Mouse (Mus musculus) forebrain, embryonic 15.5 days (tissue): ENCODE results near the gene Wdr90. TPM values are rescaled to one million over a fixed set of nuclear protein-coding genes. Genes with fewer than 3 reads are reported as not detected.
A peak's percentile ranks its signal among the peaks of the same experiment; 100 is the strongest.
"Not testable (repeated sequence)": the region's sequence is repeated elsewhere in the genome, so short reads cannot be mapped to it uniquely, and the experiment has no call there.

ENCODE experiments used
- ATAC-seq: fragments of 200-750 bp; cut with Nextera tagmentation; replicated peaks from 2 replicates; pipeline ENCODE4 v1.8.0; 2017; ENCODE audit warnings: mild to moderate bottlenecking, moderate TSS enrichment, moderate library complexity
- H3K27ac ChIP-seq: fragments of 300-500 bp; sonication (generic); replicated peaks from 2 replicates; pipeline ENCODE4 v1.5.1; 2015; ENCODE audit warnings: mild to moderate bottlenecking, inconsistent platforms
- H3K27me3 ChIP-seq: fragments of 300-500 bp; sonication (generic); 2 replicates; pipeline ENCODE4 v1.6.1; 2015; ENCODE audit warnings: inconsistent platforms
- H3K36me3 ChIP-seq: fragments of 300-500 bp; sonication (generic); 2 replicates; pipeline ENCODE4 v1.6.1; 2015; ENCODE audit warnings: mild to moderate bottlenecking, inconsistent platforms
- H3K4me1 ChIP-seq: fragments of 300-500 bp; sonication (generic); 2 replicates; pipeline ENCODE4 v1.6.1; 2015; ENCODE audit warnings: inconsistent platforms
- H3K4me2 ChIP-seq: fragments of 300-500 bp; sonication (generic); replicated peaks from 2 replicates; pipeline ENCODE4 v1.6.1; 2015; ENCODE audit warnings: mild to moderate bottlenecking, inconsistent platforms
- H3K4me3 ChIP-seq: fragments of 300-500 bp; sonication (generic); 2 replicates; pipeline ENCODE4 v1.5.1; 2015; ENCODE audit warnings: mild to moderate bottlenecking, inconsistent platforms
- H3K9ac ChIP-seq: fragments of 300-500 bp; sonication (generic); replicated peaks from 2 replicates; pipeline ENCODE4 v1.6.1; 2015; ENCODE audit warnings: mild to moderate bottlenecking, inconsistent platforms
- H3K9me3 ChIP-seq: fragments of 300-500 bp; sonication (generic); 2 replicates; pipeline ENCODE4 v1.6.1; 2016; ENCODE audit warnings: inconsistent platforms
- WGBS: fragments of 180-500 bp; shearing (Covaris S2); methylation state at CpG from one replicate; pipeline ENCODE4 v1.1.7; 2015; ENCODE audit warnings: mixed read lengths; 5-methylcytosine and 5-hydroxymethylcytosine counted together
- polyA plus RNA-seq: library from polyadenylated mRNA; unstranded; fragments of >200 nt; fragmentation: Nextera tagmentation; extraction: Ambion mirVana; gene quantifications from 2 replicates; pipeline ENCODE4 v1.2.1, GENCODE M21; 2015

Wdr90 gene
- polyA plus RNA-seq, 1 experiment from 2014 or later = 18.8 TPM

DNA sequence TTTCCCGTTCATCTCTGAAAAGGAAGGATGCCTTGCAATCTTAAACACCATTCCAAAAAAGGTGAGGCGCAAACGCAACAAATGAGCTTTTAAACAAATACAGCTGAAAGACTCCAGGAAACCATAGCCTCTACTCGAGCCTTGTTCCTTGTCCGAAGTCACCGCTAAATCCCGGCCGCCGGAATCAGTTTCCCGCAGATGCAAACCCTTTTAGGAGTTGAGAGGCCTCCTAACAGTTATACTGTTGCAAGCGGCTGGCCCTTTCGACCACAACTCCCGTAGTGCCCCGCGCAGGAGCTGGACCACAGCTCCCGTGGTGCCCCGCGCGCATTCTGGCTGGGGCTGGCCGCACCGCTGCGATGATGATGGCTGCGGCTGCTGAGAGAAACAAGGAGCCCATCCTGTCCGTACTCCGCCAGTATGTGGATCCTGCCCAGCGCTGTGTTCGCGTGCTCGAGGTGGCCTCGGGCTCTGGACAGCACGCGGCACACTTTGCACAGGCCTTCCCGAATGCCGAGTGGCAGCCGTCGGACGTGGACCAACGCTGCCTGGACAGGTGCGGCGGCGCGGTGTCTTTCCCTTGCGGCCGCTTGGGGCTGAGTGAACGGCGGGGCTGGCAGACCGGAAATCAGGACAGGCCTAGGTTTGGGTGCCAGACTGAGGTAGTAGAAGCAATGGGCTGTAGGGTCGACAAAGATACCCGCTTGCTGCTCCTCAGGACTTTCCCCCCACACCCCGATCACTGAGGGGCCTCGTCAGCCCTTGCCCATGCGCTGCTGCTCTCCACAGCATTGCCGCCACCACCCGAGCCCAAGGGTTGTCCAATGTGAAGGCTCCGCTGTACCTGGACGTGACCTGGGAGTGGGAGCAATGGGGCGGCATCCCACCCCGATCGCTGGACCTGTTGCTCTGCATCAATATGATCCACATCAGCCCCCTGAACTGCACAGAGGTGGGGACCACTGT, 14.2 kb upstream of the Wdr90 start:
- Histone ChIP-seq H3K36me3 (peaks cover 20% of the 10 kb centered on the region), H3K9ac (peak overlapping the region; percentile 85), H3K4me3 (peak overlapping the region; percentile 75), H3K4me2 (peak overlapping the region; percentile 97), H3K4me1 (peaks cover 32% of the 10 kb centered on the region), H3K27me3 (no peaks in the 10 kb centered on the region), H3K9me3 (no peaks in the 10 kb centered on the region), H3K27ac (peak overlapping the region; percentile 94)
- peak; percentile 93 for ATAC-seq
- WGBS = under 1% methylated on average over 59 of the region's 59 CpGs

DNA sequence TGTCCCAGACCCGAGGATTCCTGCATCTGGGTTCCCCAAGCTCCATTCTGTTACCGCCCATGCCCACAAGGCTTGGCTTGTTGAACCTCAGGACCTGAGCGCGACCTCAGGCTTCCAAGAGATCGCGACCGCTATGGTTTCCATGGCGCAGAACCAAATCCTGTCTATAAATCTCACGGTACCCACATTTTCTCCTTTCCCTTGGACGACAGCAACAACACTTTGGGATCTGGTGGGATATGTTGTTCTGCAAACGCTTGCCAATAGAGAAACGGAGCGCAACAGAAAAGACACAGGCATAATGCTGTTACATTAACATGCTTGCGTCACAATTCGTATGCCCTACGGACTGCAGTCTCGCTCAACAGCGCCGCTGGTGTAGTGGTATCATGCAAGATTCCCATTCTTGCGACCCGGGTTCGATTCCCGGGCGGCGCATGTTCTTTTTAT, 13.4 kb upstream of the Wdr90 start, which contains the start of gene Mettl26:
Gene Mettl26 (plus strand): TSS at position 354 of the 450 bp plus-strand sequence.
- Histone ChIP-seq H3K4me2 (peak within 1 kb of the TSS; percentile 97), H3K27ac (peak within 1 kb of the TSS; percentile 94), H3K27me3 (no peaks in the 10 kb centered on the region), H3K4me3 (peak within 1 kb of the TSS; percentile 75), H3K4me1 (peaks cover 27% of the 10 kb centered on the region), H3K9ac (peak within 1 kb of the TSS; percentile 85), H3K36me3 (peaks cover 20% of the 10 kb centered on the region), H3K9me3 (no peaks in the 10 kb centered on the region)
- WGBS = under 1% methylated on average over 25 of the region's 25 CpGs
- ATAC-seq = peak; percentile 77

DNA sequence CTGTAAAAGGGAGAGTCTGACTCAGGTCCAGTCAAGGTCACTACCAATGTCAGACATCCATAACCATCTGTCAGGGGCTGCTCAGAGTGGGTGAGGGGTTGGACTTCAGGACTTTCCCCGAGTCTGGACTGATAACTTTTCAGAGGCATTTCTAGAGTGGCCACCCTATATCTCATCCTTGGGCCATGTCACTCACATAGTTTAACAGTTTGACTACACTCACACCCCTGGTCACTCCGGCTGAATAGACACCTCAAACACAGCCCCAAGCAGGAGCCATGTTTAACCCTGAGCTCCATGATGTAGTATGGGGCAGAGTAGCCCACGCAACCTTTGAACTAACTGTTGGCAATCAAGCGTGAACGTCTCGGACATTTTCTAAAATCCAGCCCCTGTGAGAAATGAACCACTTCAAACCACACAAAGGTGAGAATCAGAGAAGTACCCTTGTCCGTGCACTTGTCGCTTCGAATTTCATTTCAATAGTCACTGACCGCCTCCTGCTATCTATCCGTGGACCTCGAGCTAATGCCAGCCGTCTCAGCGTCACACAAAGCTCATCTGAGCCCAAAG, 12.9 kb upstream of the Wdr90 start:
- no peaks in the 10 kb centered on the region for H3K27me3 ChIP-seq
- peak overlapping the region; percentile 97 for H3K4me2 ChIP-seq
- peak overlapping the region; percentile 94 for H3K27ac ChIP-seq
- H3K4me3 ChIP-seq = peak overlapping the region; percentile 75
- WGBS = 7% methylated on average over 14 of the region's 14 CpGs
- H3K9me3 ChIP-seq = no peaks in the 10 kb centered on the region
- ATAC-seq = 0 out of 2 replicates have a peak, but pooled peaks have one; percentile 13
- peaks cover 27% of the 10 kb centered on the region for H3K4me1 ChIP-seq
- peak overlapping the region; percentile 55 for H3K9ac ChIP-seq
- H3K36me3 ChIP-seq = peaks cover 15% of the 10 kb centered on the region

DNA sequence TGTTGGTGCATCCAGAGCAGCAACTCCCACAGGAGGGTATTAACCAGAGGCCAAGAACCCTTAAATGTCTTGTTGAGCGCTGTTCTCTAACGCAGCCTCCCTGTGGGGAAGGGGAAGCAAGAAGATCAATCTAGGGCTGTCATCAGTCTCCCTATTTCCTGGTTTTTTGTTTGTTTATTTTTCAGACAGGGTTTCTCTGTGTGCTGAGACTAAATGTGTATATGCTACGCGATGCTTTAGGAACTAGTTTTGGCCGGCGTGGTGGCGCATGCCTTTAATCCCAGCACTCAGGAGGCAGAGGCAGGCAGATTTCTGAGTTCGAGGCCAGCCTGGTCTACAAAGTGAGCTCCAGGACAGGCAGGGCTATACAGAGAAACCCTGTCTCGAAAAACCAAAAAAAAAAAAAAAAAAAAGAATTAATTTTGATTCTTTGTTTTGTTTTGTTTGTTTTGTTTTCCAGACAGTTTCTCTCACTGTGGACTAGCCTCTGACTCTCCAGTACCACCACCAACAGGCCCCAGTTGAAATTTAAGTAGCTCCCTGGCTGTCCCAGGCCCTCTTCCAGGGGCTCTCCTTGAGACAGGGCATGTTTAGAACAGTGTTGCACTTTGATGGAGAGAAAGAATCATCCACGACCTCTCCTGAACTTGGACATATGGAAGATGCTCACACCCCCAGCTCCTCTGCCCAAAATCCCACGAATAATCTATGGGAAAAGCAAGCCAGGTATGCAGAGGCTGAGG, 12.3 kb upstream of the Wdr90 start:
- peaks cover 10% of the 10 kb centered on the region for H3K36me3 ChIP-seq
- no peaks in the 10 kb centered on the region for H3K27me3 ChIP-seq
- H3K27ac ChIP-seq = peak overlapping the region; percentile 94
- H3K4me2 ChIP-seq = peak overlapping the region; percentile 97
- H3K9me3 ChIP-seq = no peaks in the 10 kb centered on the region
- 84% methylated on average over 11 of the region's 11 CpGs for WGBS
- peak overlapping the region; percentile 55 for H3K9ac ChIP-seq
- H3K4me3 ChIP-seq = peak overlapping the region; percentile 75
- peaks cover 33% of the 10 kb centered on the region for H3K4me1 ChIP-seq
- no peak for ATAC-seq

DNA sequence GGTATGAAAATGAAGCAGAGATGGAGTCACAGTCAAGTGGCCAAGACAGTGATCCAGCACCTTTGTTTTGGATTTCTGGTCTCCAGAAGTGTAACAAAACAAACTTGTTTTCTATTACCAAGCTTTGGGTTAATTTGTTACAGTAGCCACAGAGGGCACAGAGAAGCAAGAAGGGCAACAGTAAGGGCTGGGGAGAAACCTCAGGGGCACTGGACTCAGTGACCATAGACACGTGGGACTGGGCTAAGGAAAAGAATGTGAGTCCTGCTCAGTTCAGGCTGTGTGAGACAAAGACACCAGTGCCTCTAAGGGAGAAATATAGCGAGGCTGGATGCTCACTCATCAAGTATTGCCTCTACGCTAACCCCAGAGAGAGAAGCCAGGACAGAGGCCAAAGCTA, 11.4 kb upstream of the Wdr90 start:
- Histone ChIP-seq H3K27ac (no peak overlapping the region), H3K4me2 (no peak overlapping the region)

DNA sequence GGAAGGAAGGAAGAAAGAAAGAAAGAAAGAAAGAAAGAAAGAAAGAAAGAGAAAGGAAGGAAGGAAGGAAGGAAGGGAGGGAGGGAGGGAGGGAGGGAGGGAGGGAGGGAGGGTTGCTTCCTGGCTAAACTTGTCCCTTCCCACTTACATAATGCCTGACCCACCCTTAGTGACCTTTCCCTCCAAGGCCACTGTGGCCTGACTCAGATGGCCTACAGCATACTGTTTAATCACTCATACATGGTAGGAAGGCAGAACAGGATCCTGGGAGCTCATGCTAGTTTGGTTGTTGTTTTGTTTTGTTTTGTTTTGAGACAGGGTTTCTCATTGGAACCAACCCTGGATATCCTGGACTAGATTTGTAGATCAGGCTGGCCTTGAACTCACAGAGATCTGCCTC, 10.3 kb upstream of the Wdr90 start:
- H3K4me2 ChIP-seq, ATAC-seq, H3K27me3 ChIP-seq, H3K9ac ChIP-seq, H3K36me3 ChIP-seq, H3K27ac ChIP-seq, H3K4me3 ChIP-seq, H3K9me3 ChIP-seq: not testable (repeated sequence)
- peaks cover 34% of the 10 kb centered on the region for H3K4me1 ChIP-seq

More for the DNA sequence above, 11.4 kb upstream of the Wdr90 start:
- no peaks in the 10 kb centered on the region for H3K9me3 ChIP-seq
- WGBS = 83% methylated on average over 3 of the region's 3 CpGs
- no peaks in the 10 kb centered on the region for H3K27me3 ChIP-seq
- H3K9ac ChIP-seq = no peak overlapping the region
- no peak for ATAC-seq
- H3K36me3 ChIP-seq = peaks cover 1% of the 10 kb centered on the region; the same call in 1 of the 2 replicates
- H3K4me3 ChIP-seq = no peak overlapping the region
- peaks cover 37% of the 10 kb centered on the region for H3K4me1 ChIP-seq

DNA sequence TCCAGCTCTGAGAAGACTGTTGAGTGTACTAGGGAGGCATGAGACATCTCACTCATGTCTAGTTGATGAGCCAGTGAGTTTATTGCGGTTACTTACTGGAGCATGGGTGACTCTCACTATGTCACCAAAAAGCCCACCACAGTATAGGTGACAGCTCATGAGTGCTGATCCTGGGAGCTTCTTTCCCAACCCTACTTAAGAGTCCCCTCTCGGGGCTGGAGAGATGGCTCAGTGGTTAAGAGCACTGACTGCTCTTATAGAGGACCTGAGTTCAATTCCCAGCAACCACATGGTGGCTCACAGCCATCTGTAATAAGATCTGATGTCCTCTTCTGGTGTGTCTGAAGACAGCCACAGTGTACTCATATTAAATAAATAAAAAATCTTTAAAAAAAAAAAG, 8.7 kb upstream of the Wdr90 start:
- H3K27ac ChIP-seq = no peak overlapping the region
- no peak overlapping the region for H3K4me2 ChIP-seq
- ATAC-seq = no peak
- H3K27me3 ChIP-seq = no peaks in the 10 kb centered on the region
- H3K4me1 ChIP-seq = peaks cover 25% of the 10 kb centered on the region
- no peak overlapping the region for H3K9ac ChIP-seq
- H3K36me3 ChIP-seq = no peaks in the 10 kb centered on the region
- no peak overlapping the region for H3K4me3 ChIP-seq
- WGBS = 93% methylated on average over 2 of the region's 2 CpGs
- no peaks in the 10 kb centered on the region for H3K9me3 ChIP-seq

DNA sequence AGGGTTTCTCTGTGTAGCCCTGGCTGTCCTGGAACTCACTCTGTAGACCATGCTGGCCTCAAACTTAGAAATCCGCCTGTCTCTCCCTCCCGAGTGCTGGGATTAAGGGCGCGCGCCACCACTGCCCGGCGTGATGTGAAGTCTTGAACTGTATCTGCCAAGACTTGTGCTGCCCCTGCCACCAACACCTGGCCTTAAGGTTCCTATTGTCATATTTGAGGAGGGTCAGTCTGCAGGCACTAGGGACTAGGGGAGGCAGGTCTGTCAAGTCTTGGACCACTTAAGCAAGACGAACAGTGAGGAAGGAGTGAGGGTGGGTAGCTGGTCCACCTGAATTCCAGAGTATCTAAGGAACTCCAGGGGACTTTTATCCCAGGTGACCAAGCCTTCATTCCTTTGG, 8.2 kb upstream of the Wdr90 start:
- Histone ChIP-seq H3K9me3 (no peaks in the 10 kb centered on the region), H3K9ac (no peak overlapping the region), H3K4me2 (no peak overlapping the region), H3K27me3 (no peaks in the 10 kb centered on the region), H3K27ac (no peak overlapping the region), H3K4me1 (peaks cover 23% of the 10 kb centered on the region), H3K36me3 (no peaks in the 10 kb centered on the region), H3K4me3 (no peak overlapping the region)
- ATAC-seq = no peak
- 86% methylated on average over 8 of the region's 8 CpGs for WGBS

DNA sequence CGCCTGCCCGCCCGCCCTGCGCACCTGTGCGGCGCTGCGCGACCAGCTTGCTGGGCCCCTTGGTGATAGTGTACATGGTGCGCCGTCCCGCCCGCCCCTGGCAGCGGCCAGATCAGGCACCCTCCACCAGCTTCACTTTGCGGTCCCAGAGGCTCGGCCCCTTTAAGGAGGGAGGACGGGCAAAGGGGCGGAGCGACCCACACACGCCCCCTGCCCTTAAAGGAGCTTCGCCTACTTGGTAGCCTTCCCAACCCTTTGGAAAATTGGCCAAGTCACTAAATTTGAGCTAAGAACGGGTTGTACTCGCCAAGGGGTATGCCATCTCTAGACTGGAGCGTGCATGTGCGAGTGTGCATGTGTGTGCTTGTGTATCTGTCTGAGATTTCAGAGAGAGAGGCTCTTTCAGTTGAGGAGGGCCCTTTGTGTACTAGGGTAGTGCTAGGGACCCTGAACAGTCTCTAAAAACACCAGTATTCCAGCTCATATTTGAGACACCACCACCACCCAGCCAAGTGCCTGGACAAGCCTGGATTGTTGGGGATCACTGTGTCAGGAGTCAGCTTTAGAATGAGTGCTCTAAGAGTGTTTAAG, 7.4 kb upstream of the Wdr90 start, which contains the start of gene Mcrip2:
Gene Mcrip2 (minus strand): TSS at position 164 of the 591 bp plus-strand sequence.
- peak; percentile 89 for ATAC-seq
- Histone ChIP-seq H3K4me3 (peak within 1 kb of the TSS; percentile 67), H3K9ac (peak within 1 kb of the TSS; percentile 75), H3K27ac (peak within 1 kb of the TSS; percentile 81), H3K9me3 (no peaks in the 10 kb centered on the region), H3K36me3 (no peaks in the 10 kb centered on the region), H3K4me2 (peak within 1 kb of the TSS; percentile 100), H3K27me3 (no peaks in the 10 kb centered on the region), H3K4me1 (peaks cover 15% of the 10 kb centered on the region)
- 0% methylated on average over 24 of the region's 24 CpGs for whole genome bisulfite sequencing

DNA sequence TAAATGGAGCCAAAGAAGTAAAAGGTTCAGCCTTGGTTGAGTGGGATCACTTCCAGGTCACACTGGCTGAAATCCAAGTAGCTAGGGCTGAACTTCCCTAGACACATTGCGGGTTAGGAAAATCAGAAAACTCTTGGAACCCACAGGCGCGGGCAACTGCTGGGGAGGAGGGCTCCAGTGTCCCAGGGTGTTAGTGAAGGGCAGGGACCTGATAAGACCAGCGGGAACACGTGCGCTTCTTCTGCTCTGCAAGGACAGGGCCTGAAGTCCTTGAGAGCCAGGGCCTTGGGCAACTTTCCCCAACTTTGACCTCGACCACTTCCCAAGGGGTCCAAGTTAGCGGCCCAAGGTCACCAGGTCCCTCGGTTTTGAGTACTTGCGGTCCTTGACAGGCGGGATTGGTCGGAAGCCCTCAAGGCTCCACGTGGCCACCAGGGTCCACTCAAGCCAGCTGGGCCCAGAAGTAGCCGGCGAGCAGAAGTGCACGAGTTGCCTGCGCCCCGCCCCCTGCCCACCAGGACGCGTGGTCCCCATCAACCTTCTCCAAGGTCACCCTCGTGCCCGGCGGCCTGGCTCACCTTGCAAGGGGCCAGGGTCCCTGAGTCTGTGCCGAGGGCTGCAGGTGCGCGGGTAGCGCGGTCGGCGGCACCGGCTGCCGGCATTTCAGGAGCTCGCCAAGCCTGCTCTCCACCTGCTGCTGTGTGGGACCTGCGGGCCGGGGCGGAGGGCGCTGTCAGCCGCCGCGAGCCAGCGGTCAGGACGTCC, 6.7 kb upstream of the Wdr90 start:
- Histone ChIP-seq H3K4me3 (peak overlapping the region; percentile 67), H3K27ac (0 out of 2 replicates have a peak overlapping the region, but pooled peaks have one; percentile 23), H3K36me3 (no peaks in the 10 kb centered on the region), H3K27me3 (no peaks in the 10 kb centered on the region), H3K9me3 (no peaks in the 10 kb centered on the region), H3K4me1 (peaks cover 15% of the 10 kb centered on the region), H3K4me2 (peak overlapping the region; percentile 100), H3K9ac (peak overlapping the region; percentile 75)
- no peak; the same call in none of the 2 replicates for ATAC-seq
- WGBS = under 1% methylated on average over 40 of the region's 42 CpGs

DNA sequence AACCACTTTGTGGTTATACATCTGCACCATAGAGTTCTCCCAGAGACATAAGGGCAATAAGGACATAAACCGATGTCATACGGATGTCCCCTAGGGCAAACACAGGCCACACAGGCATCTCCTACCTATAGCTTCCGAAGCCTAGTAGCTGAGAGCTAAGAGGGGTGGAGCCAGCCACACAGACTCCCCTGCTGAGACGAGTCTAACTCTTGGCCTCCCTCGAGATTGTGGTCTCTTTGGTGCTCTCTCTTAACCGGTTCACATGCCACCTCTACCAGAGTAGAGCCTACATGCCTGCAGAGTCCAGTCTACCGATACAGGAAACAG, 6.2 kb upstream of the Wdr90 start:
- peak overlapping the region; percentile 75 for H3K9ac ChIP-seq
- 8% methylated on average over 7 of the region's 7 CpGs for WGBS

More for the DNA sequence above, 6.2 kb upstream of the Wdr90 start:
- H3K27ac ChIP-seq = no peak overlapping the region
- peaks cover 15% of the 10 kb centered on the region for H3K4me1 ChIP-seq
- no peaks in the 10 kb centered on the region for H3K36me3 ChIP-seq
- H3K4me3 ChIP-seq = peak overlapping the region; percentile 67
- H3K4me2 ChIP-seq = peak overlapping the region; percentile 100
- no peak for ATAC-seq
- H3K27me3 ChIP-seq = no peaks in the 10 kb centered on the region
- H3K9me3 ChIP-seq = no peaks in the 10 kb centered on the region
